Mouse (Mus musculus): ENCODE data around the gene Plscr1.

Gene Plscr1

DNA sequence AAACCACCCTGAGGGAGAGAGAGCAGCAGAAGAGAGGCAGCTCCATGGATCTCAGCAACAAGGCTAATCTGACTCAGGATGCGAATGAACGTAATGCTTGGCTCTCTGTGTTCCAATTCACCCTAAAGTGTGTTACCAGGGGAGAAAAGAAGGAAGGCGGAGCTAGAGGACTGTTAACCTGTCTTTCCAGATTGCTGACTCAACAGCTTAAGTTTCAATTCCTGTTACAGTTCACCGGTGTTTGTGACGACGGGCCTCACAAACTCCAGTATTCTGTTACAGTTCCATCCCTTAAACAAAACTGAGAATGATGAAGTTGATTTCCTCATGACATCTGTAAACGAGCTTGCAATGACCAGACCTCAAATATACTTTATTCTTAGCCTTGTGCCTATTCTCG, 55.5 kb downstream of the Plscr1 start:
- DNase-seq (ENCODE audit: low spot score in 2 of 2) = no peak

DNA sequence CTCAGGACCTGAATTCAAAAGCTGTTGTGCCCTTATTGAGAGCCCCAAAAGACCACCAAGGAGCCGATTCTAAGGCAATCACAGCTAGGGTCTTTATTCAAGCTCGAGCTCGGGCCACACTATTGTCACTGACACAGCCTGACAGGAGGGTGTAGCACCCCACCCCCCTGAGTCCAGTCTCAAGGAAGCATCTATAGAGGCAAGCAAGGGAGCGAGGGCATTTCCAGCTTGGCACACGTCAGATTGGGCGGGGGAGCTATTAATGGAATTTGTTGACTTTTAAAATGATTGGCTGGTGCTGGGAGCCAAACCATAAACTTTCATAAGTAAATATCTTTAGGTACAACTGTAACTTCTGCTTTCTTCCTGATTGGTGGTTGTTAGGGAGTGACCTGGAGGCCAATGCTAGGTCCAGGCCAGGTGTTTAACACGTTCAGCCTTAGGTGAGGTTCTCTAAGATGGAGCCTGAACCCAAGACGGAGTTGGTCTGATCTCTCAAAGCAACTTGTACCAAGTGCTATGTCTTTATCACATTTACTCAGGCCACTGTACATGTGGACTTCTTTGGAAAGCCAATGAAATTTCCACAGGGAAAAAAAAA, 56.2 kb downstream of the Plscr1 start:
- no peak for DNase-seq (ENCODE audit: low spot score in 2 of 2)

DNA sequence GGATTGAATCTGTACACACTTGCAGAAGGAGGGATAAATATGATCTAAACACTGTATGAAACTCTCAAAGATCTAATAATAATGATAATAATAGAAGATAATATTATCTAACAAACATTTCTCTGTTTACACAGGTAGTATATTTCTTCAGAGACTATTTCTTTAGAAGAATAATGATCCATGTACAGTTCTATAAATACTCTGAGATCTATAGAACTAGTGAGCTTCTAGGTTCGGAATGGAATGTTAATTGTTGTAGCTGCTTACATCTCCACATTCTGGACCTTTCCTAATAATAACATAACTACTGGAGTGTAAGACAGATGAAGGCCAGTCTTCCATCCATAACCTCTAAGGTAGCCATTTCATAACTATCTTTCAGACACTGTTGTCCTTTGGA, 59.5 kb downstream of the Plscr1 start, which contains the start of gene 1700057G04Rik:
TSS of gene 1700057G04Rik (plus strand) at position 301 of the 400 bp plus-strand sequence.
- no peak for DNase-seq (ENCODE audit: low spot score in 2 of 2)

DNA sequence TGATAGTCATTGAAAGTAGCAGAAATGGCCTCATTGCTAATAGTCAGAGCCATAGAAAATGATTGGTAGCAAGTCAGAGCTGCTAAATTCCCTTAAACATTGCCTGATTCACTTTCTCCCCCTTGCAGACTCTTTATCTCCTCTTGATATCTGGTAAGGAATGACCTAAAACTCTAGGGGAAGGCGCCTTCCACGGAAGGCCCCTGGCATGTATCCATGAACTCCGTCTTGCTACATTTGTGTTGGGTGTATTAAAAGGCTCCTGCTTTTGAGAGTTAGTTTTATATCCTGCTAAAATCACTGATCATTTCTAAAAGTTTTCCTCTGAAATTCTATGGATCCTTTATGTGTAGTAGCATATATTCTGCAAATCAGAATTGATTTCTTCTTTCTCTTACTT, 67.2 kb downstream of the Plscr1 start:
- no peak for DNase-seq (ENCODE audit: low spot score in 2 of 2)

Data from frontal cortex, postnatal 14 days (tissue).